Mouse (Mus musculus) layer of hippocampus, postnatal 10 days (tissue): ENCODE results near the gene Prkch. TPM values are rescaled to one million over a fixed set of nuclear protein-coding genes. Genes with fewer than 3 reads are reported as not detected.

Experiments used
- DNase-seq, 2 experiments: peaks; one replicate each; pipeline ENCODE4 v3.0.0; 2021; ENCODE audit warnings: low spot score in 2 of 2
- total RNA-seq, 2 experiments: library from RNA; stranded (reverse); gene quantifications; 2 replicates each; pipeline ENCODE4 v1.2.3; 2021

Prkch gene
- total RNA-seq, 2 experiments from 2014 or later: 5.6 to 7.0 TPM

DNA sequence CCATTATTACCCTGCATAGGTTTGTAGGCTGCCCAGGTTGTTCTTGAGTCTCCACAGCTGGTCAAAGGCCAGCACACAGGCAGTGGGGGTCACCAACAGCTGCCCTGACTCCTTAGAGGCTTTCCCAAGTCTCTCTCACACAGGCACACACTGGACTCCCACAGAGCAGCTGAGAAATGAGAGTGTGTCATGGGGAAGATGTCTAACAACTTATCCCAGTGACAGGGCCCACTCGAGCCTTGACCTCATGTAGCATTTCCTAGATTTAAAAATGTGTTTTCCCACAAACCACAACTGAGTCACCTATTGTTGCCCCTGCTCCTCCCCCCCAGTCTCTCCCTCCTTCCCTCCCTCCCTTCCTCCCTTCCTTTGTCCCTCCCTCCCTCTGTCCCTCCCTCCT, 234.2 kb downstream of the Prkch start:
- no peak for DNase-seq

DNA sequence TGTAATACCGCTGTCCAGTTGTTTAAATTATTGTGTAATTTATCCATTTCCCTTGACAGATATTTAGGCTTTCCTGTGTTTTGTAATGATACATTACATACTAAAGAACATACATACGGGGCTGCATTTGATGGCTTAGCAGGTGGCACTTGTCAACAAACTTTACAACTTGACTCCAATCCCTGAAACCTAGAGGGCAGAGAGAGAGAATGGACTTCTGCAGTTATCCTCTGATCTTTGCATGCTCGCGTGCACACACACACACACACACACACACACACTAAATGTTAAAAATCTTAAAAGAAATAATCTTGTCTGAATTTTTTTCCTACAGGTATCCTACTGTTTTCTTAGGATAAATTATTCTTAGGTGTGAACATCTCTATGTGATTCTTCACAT, 236.6 kb downstream of the Prkch start:
- no peak for DNase-seq

DNA sequence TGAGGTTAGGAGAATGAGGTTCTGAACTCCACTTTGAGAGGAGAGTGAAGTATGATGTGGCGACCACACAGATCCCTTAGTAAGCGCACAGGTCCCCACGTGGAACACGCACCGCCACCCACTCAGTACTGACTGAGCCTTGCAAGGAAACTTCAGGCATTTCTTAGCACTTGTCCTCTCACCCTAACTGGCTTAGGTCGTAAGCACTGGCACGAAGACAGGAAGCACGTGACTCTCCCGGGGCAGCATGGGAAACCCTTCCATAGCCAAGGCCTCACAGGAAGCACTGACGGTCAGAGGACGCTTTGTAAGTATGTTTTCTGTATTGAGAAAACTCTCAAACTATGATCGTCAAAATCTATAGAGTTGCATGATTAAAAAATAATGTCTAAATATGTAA, 237.7 kb downstream of the Prkch start:
- DNase-seq: no peak

GRCm38 (mm10) chr12:73824828-73825227, 240.2 kb downstream of the Prkch start:
- no peak for DNase-seq

Other genes starting within 250 kb of the Prkch start
- gene Tmem30b, start 38.4 kb upstream of the Prkch start, total RNA-seq: under 1 TPM in 1 of 2 experiments, not detected in 1; 0.13 TPM